Mouse (Mus musculus) thymus, adult 2 months (tissue): ENCODE measurements around the gene Chd4. TPM values are rescaled to one million over a fixed set of nuclear protein-coding genes. Genes with fewer than 3 reads are reported as not detected.
A peak's percentile ranks its signal among the peaks of the same experiment; 100 is the strongest.

Experiments used
- DNase-seq: peaks from one replicate; pipeline ENCODE4 v3.0.0; 2021
- H3K27ac ChIP-seq: fragments of 200-500 bp; 2 replicates; pipeline ENCODE4 v1.5.1; 2012; ENCODE audit warnings: low read length, control low read depth; ENCODE audit not compliant: control insufficient read depth, insufficient read depth
- H3K27me3 ChIP-seq: fragments of 200-500 bp; 2 replicates; pipeline ENCODE4 v1.6.1; 2012; ENCODE audit warnings: mild to moderate bottlenecking, low read length, moderate library complexity, mixed read lengths; ENCODE audit not compliant: control insufficient read depth, insufficient read depth
- H3K36me3 ChIP-seq: fragments of 200-500 bp; 2 replicates; pipeline ENCODE4 v1.6.1; 2012; ENCODE audit warnings: mild to moderate bottlenecking, low read length, moderate library complexity; ENCODE audit not compliant: control insufficient read depth, insufficient read depth
- H3K4me1 ChIP-seq: fragments of 200-500 bp; replicated peaks from 2 replicates; pipeline ENCODE4 v1.6.1; 2012; ENCODE audit warnings: low read length; ENCODE audit not compliant: control insufficient read depth, insufficient read depth
- H3K4me3 ChIP-seq: fragments of 200-500 bp; 2 replicates; pipeline ENCODE4 v1.5.1; 2012; ENCODE audit warnings: mild to moderate bottlenecking, low read length, control low read depth, moderate library complexity; ENCODE audit not compliant: control insufficient read depth, insufficient read depth
- CTCF ChIP-seq: fragments of 200-500 bp; IDR thresholded peaks from 2 replicates; pipeline ENCODE4 v1.5.1; 2012; ENCODE audit warnings: mild to moderate bottlenecking, control low read depth, low read length, moderate library complexity, borderline replicate concordance; ENCODE audit not compliant: control insufficient read depth, poor library complexity, insufficient read depth; ENCODE audit errors: extremely low read depth
- POLR2A ChIP-seq: fragments of 200-500 bp; IDR thresholded peaks from 2 replicates; pipeline ENCODE4 v1.6.1; 2012; ENCODE audit warnings: mild to moderate bottlenecking, low read length, control low read depth, moderate library complexity; ENCODE audit not compliant: control insufficient read depth, poor library complexity, insufficient read depth; ENCODE audit errors: extremely low read depth
- WGBS: fragments of 180-500 bp; shearing (Covaris S2); methylation state at CpG from one replicate; pipeline ENCODE4 v1.1.7; 2018; 5-methylcytosine and 5-hydroxymethylcytosine counted together
- polyA plus RNA-seq: library from polyadenylated mRNA; depleted of rRNA; stranded (reverse); fragments of >200 nt; gene quantifications from 2 replicates; pipeline ENCODE4 v1.2.3, GENCODE M21; 2012

Chd4 gene
- polyA plus RNA-seq, 1 experiment: 127 TPM

GRCm38 (mm10) chr6:125097951-125098350 is 2.2 kb downstream of the Chd4 start:
- peaks cover 28% of the 10 kb centered on the region for H3K36me3 ChIP-seq
- peak overlapping the region; percentile 77 for H3K27ac ChIP-seq
- H3K4me1 ChIP-seq: peaks cover 36% of the 10 kb centered on the region
- no peak for DNase-seq
- H3K27me3 ChIP-seq: no peaks in the 10 kb centered on the region
- TF ChIP-seq POLR2A (no peak), CTCF (no peak)
- WGBS: 43% methylated on average over 8 of the region's 8 CpGs
- peak overlapping the region; percentile 96 for H3K4me3 ChIP-seq

DNA sequence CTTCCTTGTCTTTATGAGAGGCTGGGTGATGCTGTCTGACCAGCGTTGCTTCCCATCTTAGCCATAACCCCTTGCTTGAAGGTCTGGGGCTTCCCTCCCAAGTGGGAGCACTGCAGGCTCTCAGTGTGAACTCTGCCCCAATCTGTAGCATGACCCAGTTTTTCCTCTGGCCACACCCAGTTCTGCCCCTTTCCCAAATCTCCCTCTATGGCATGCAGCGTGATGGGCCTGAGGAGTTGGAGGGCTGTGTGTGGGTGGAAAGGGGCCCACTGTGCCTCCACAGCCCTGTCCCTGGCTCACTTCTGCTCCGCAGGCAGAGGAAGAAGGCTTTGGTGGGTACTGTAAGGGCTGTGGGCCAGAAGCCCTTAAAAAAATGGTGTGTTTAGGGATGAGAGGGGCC is 2.7 kb downstream of the Chd4 start:
- Histone ChIP-seq H3K27ac (peak overlapping the region; percentile 77), H3K4me1 (peaks cover 36% of the 10 kb centered on the region)
- DNase-seq: no peak

DNA sequence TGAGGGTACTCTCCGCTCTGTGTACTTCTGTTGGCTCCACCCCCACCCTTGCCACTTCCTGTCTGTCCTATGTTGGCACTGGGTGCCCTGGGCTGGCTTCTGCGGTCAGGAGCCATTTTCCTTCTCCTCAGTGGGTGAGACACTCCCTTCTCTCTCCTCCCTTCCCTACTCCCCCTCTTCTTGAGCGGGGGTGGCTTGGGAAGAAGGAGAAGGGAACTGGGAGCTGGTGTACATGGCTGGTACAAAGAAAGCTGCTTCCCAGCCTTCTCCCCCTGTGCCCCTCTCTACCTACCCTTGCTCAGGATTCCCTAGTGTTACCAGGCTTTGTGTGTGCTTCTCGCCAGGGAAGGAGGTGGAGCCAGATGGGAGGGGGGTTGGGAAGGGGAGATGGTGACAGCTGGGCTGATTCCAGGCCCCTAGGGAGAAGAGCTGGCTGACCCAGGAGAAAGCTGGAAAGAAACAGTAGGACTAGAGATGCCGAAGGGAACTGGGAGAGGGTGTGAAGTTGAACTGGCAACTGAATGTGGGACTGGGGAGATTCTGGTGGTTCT is 3.7 kb downstream of the Chd4 start:
- Histone ChIP-seq H3K27me3 (no peaks in the 10 kb centered on the region), H3K4me1 (peaks cover 36% of the 10 kb centered on the region), H3K4me3 (peak overlapping the region; percentile 43), H3K27ac (peak overlapping the region; percentile 65), H3K36me3 (peaks cover 40% of the 10 kb centered on the region)
- DNase-seq: peak; percentile 82
- TF ChIP-seq POLR2A (no peak), CTCF (no peak)
- WGBS: 23% methylated on average over 5 of the region's 5 CpGs

More for the DNA sequence above, 2.7 kb downstream of the Chd4 start:
- no peak for TF ChIP-seq CTCF
- TF ChIP-seq POLR2A: no peak
- Histone ChIP-seq H3K36me3 (peaks cover 32% of the 10 kb centered on the region), H3K4me3 (peak overlapping the region; percentile 96), H3K27me3 (no peaks in the 10 kb centered on the region)
- WGBS: 42% methylated on average over 3 of the region's 3 CpGs

GRCm38 (mm10) chr6:125101444-125101843 is 5.7 kb downstream of the Chd4 start:
- peaks cover 34% of the 10 kb centered on the region for H3K4me1 ChIP-seq
- TF ChIP-seq CTCF (no peak), POLR2A (no peak)
- 91% methylated on average over 9 of the region's 9 CpGs for WGBS
- DNase-seq: no peak
- H3K4me3 ChIP-seq: no peak overlapping the region
- peaks cover 59% of the 10 kb centered on the region for H3K36me3 ChIP-seq
- no peaks in the 10 kb centered on the region for H3K27me3 ChIP-seq
- no peak overlapping the region for H3K27ac ChIP-seq

DNA sequence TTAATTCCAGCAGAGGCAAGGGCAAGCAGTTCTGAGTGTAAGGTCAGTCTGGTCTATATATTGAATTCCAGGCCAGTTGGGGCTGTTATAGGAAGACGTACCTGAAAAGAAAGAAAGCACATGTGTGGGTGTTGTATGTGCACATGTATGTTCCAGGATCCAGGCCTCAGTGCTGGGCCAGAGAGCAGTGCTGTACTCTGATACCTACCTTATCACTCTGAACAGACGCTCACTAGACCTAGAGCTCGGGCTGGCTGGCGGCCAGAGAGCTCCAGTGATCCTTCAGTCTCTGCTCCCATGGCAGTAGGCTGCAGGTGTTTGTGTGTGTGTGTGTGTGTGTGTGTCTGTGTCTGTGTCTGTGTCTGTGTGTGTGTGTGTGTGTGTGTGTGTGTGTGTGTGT is 8.4 kb downstream of the Chd4 start:
- peaks cover 87% of the 10 kb centered on the region for H3K36me3 ChIP-seq
- H3K27me3 ChIP-seq: no peaks in the 10 kb centered on the region
- H3K4me3 ChIP-seq: no peak overlapping the region
- WGBS: 91% methylated on average over 4 of the region's 4 CpGs
- no peak for DNase-seq
- H3K4me1 ChIP-seq: peaks cover 18% of the 10 kb centered on the region
- H3K27ac ChIP-seq: no peak overlapping the region
- TF ChIP-seq CTCF: no peak
- TF ChIP-seq POLR2A: no peak

GRCm38 (mm10) chr6:125107705-125108104 is 11.9 kb downstream of the Chd4 start:
- Histone ChIP-seq H3K27ac (no peak overlapping the region), H3K4me3 (no peak overlapping the region), H3K4me1 (no peaks in the 10 kb centered on the region), H3K27me3 (no peaks in the 10 kb centered on the region), H3K36me3 (peaks cover 96% of the 10 kb centered on the region)
- TF ChIP-seq POLR2A (no peak), CTCF (no peak)
- no peak for DNase-seq
- WGBS: 94% methylated on average over 2 of the region's 2 CpGs

DNA sequence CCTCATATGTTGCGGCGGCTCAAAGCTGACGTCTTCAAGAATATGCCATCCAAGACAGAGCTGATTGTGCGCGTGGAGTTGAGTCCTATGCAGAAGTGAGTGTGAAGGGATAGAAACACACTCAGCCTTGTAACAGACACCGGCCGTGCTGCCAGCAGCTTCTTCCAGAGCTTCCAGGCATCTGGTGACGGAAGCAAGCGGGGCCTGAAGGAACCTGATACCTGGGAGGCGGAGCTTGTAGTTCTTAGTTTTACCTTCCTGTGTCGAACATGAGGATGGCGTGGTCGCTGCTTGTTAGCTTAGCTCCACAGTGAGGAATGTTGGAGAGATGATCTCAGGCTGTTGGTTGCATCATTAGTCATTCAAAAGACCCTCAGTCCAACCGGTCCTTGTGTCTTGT is 13.6 kb downstream of the Chd4 start:
- no peak overlapping the region for H3K27ac ChIP-seq
- H3K4me1 ChIP-seq: no peaks in the 10 kb centered on the region
- TF ChIP-seq POLR2A: no peak
- no peak for TF ChIP-seq CTCF
- H3K36me3 ChIP-seq: peaks cover 100% of the 10 kb centered on the region
- WGBS: 93% methylated on average over 14 of the region's 14 CpGs
- H3K27me3 ChIP-seq: no peaks in the 10 kb centered on the region
- no peak overlapping the region for H3K4me3 ChIP-seq
- no peak for DNase-seq
